Mouse (Mus musculus): Measurements from ENCODE around the gene S1pr2. TPM values are rescaled to one million over a fixed set of nuclear protein-coding genes. Genes with fewer than 3 reads are reported as not detected.
A peak's percentile ranks its signal among the peaks of the same experiment; 100 is the strongest.

Gene S1pr2
- polyA plus RNA-seq (2014; fragmentation: Nextera tagmentation; extraction: Ambion mirVana) = 58.0 and 62.3 TPM in 2 replicates

- H3K36me3 ChIP-seq (ENCODE audit: insufficient read depth) = peaks cover under 1% of the 10 kb centered on the region; the same call in 1 of the 2 replicates
- H3K27ac ChIP-seq (ENCODE audit: low read depth) = peak within 1 kb of the TSS; percentile 98
- peak within 1 kb of the TSS; percentile 88 for H3K4me2 ChIP-seq
- WGBS = under 1% methylated on average over 47 of the region's 47 CpGs
- H3K27me3 ChIP-seq (ENCODE audit: insufficient read depth, low read length) = no peaks in the 10 kb centered on the region
- no peaks in the 10 kb centered on the region for H3K9me3 ChIP-seq (ENCODE audit: low read depth, low read length)
- DNase-seq = peak; percentile 95
- H3K4me1 ChIP-seq (ENCODE audit: insufficient read depth) = peaks cover 33% of the 10 kb centered on the region
- ATAC-seq (ENCODE audit: insufficient read depth) = peak; percentile 74
- 0 out of 2 replicates have a peak, but pooled peaks have one; percentile 11 for TF ChIP-seq CTCF (IDR thresholded peaks at IDR 0.05; ENCODE audit: low read depth)
- peak within 1 kb of the TSS; percentile 91 for H3K9ac ChIP-seq
- peak within 1 kb of the TSS; percentile 95 for H3K4me3 ChIP-seq (ENCODE audit: low read depth, low read length)
Measured at GRCm38 (mm10) chr9:20976216-20976960, at the start of gene S1pr2. S1pr2 (minus strand) TSS chr9:20976781.

DNA sequence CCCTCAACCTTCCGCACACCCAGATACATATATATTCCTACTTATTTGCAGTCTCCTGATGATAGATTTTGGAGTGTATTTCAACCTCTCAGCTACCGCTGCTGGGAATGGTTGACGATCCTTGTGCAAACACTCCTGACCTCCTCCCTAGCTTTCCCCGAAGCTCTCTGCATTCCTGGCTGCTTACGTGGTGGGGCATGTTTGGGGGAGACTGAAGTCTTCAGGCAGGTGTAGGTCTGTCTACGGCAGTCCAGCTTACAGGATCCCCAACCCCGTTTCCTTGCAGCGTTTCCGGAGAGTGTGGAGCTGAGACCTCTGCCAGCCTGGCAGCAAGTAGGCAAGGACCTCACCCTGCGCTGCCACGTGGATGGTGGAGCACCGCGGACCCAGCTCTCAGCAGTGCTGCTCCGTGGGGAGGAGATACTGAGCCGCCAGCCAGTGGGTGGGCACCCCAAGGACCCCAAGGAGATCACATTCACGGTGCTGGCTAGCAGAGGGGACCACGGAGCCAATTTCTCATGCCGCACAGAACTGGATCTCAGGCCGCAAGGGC, 48.8 kb upstream of the S1pr2 start:
- H3K4me3 ChIP-seq (ENCODE audit: low read depth, low read length) = peak overlapping the region; percentile 31
- peak overlapping the region; percentile 32 for H3K9ac ChIP-seq
- H3K27me3 ChIP-seq (ENCODE audit: insufficient read depth, low read length) = peaks cover 10% of the 10 kb centered on the region; the same call in 1 of the 2 replicates
- H3K4me2 ChIP-seq = peak overlapping the region; percentile 59
- no peaks in the 10 kb centered on the region for H3K9me3 ChIP-seq (ENCODE audit: low read depth, low read length)
- 44% methylated on average over 19 of the region's 19 CpGs for WGBS
- peak; percentile 52 for ATAC-seq (ENCODE audit: insufficient read depth)
- TF ChIP-seq CTCF (IDR thresholded peaks at IDR 0.05; ENCODE audit: low read depth) = no peak
- peaks cover 11% of the 10 kb centered on the region; the same call in 1 of the 2 replicates for H3K36me3 ChIP-seq (ENCODE audit: insufficient read depth)
- H3K4me1 ChIP-seq (ENCODE audit: insufficient read depth) = peaks cover 13% of the 10 kb centered on the region; the same call in 1 of the 2 replicates
- DNase-seq = peak; percentile 68
- H3K27ac ChIP-seq (ENCODE audit: low read depth) = peak overlapping the region; percentile 96

GRCm38 (mm10) chr9:21022726-21023125, 46.1 kb upstream of the S1pr2 start:
- no peak; the same call in 1 of the 2 replicates for TF ChIP-seq CTCF (IDR thresholded peaks at IDR 0.05; ENCODE audit: low read depth)
- Histone ChIP-seq H3K27me3 (ENCODE audit: insufficient read depth, low read length) (peaks cover 6% of the 10 kb centered on the region; the same call in 1 of the 2 replicates), H3K9me3 (ENCODE audit: low read depth, low read length) (no peaks in the 10 kb centered on the region), H3K4me2 (no peak overlapping the region), H3K9ac (no peak overlapping the region), H3K36me3 (ENCODE audit: insufficient read depth) (peaks cover 7% of the 10 kb centered on the region; the same call in 1 of the 2 replicates), H3K4me3 (ENCODE audit: low read depth, low read length) (no peak overlapping the region), H3K4me1 (ENCODE audit: insufficient read depth) (0 out of 2 replicates have a peak, but pooled peaks cover 3% of the 10 kb centered on the region), H3K27ac (ENCODE audit: low read depth) (no peak overlapping the region)
- 58% methylated on average over 1 of the region's 1 CpGs for WGBS
- DNase-seq (no peak), ATAC-seq (ENCODE audit: insufficient read depth) (no peak)

DNA sequence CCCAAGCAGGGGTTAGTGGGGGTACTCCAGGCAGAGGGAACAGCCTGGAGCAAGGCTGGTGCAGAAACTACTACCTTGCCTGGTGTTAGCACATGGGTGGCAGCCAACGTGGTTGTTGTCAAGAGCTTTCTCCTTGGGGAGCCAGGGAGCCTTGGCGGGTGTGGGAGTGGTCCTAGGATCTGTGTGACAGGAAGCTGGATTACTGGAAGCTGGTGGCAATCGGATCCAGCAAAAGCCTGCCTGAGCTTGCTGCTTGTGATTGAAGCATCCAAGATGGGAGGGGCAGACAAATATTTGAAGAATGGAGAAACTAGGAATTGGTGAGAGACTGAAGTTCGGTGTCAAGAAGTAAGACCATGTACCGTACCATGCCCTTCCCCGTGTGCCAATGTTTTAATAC, 45.7 kb upstream of the S1pr2 start:
- no peaks in the 10 kb centered on the region for H3K9me3 ChIP-seq (ENCODE audit: low read depth, low read length)
- H3K4me3 ChIP-seq (ENCODE audit: low read depth, low read length) = no peak overlapping the region
- no peak for TF ChIP-seq CTCF (IDR thresholded peaks at IDR 0.05; ENCODE audit: low read depth)
- 42% methylated on average over 6 of the region's 6 CpGs for WGBS
- no peak overlapping the region for H3K4me2 ChIP-seq
- peaks cover 10% of the 10 kb centered on the region for H3K27me3 ChIP-seq (ENCODE audit: insufficient read depth, low read length)
- 0 out of 2 replicates have a peak, but pooled peaks cover 4% of the 10 kb centered on the region for H3K4me1 ChIP-seq (ENCODE audit: insufficient read depth)
- H3K27ac ChIP-seq (ENCODE audit: low read depth) = peak overlapping the region; percentile 47; the same call in 1 of the 2 replicates
- H3K9ac ChIP-seq = no peak overlapping the region
- H3K36me3 ChIP-seq (ENCODE audit: insufficient read depth) = peaks cover 4% of the 10 kb centered on the region; the same call in 1 of the 2 replicates
- DNase-seq (no peak), ATAC-seq (ENCODE audit: insufficient read depth) (peak; percentile 16; the same call in 1 of the 2 replicates)

DNA sequence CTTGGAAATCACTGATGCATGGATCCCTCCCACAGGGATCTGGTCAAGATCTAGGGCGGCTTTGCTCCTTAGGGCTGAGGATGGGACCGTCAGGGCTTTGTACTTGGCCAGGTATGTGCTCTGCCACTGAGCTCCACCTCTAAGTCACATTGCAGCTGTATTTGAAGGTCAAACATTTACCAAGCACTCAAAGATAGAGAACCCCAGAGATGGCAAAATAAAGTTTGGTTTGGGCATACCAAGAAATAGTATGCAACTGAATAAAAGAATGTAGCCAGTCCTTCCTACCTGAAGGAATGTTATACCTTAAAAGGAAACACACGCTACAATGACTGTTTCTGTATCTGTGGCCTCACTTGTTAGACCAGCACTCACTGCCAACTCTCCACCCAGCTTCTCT, 44.8 kb upstream of the S1pr2 start:
- no peak for DNase-seq
- Histone ChIP-seq H3K27ac (ENCODE audit: low read depth) (no peak overlapping the region), H3K9me3 (ENCODE audit: low read depth, low read length) (no peaks in the 10 kb centered on the region), H3K36me3 (ENCODE audit: insufficient read depth) (0 out of 2 replicates have a peak, but pooled peaks cover 4% of the 10 kb centered on the region), H3K9ac (no peak overlapping the region), H3K27me3 (ENCODE audit: insufficient read depth, low read length) (peaks cover 19% of the 10 kb centered on the region), H3K4me3 (ENCODE audit: low read depth, low read length) (no peak overlapping the region), H3K4me2 (no peak overlapping the region), H3K4me1 (ENCODE audit: insufficient read depth) (0 out of 2 replicates have a peak, but pooled peaks cover 3% of the 10 kb centered on the region)
- TF ChIP-seq CTCF (IDR thresholded peaks at IDR 0.05; ENCODE audit: low read depth) = no peak
- 49% methylated on average over 3 of the region's 3 CpGs for WGBS
- no peak for ATAC-seq (ENCODE audit: insufficient read depth)

DNA sequence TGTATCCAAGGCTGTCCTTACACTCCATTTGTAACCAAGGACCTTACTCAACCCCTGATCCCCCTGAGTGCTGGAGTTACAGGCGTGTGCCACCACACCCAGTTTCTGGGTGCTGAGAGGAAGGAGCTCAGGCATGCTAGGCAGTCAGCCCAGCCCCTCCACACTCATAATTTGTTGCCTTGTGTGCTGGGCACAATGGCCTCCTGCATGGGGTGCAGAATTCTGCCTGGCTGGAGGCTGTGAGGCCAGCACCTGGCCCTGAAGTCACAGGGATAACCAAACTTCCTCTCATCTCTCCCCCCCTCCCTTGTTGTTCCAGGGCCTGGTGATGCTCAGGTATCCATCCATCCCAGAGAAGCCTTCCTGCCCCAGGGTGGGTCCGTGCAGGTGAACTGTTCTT, 42.0 kb upstream of the S1pr2 start:
- no peak overlapping the region for H3K27ac ChIP-seq (ENCODE audit: low read depth)
- no peak overlapping the region for H3K4me3 ChIP-seq (ENCODE audit: low read depth, low read length)
- H3K9me3 ChIP-seq (ENCODE audit: low read depth, low read length) = no peaks in the 10 kb centered on the region
- DNase-seq = no peak
- no peak overlapping the region for H3K9ac ChIP-seq
- peaks cover 35% of the 10 kb centered on the region for H3K27me3 ChIP-seq (ENCODE audit: insufficient read depth, low read length)
- 0 out of 2 replicates have a peak, but pooled peaks cover 4% of the 10 kb centered on the region for H3K36me3 ChIP-seq (ENCODE audit: insufficient read depth)
- peaks cover 3% of the 10 kb centered on the region; the same call in 1 of the 2 replicates for H3K4me1 ChIP-seq (ENCODE audit: insufficient read depth)
- no peak overlapping the region for H3K4me2 ChIP-seq
- 74% methylated on average over 2 of the region's 2 CpGs for WGBS
- no peak for TF ChIP-seq CTCF (IDR thresholded peaks at IDR 0.05; ENCODE audit: low read depth)
- ATAC-seq (ENCODE audit: insufficient read depth) = no peak

- DNase-seq (no peak), ATAC-seq (ENCODE audit: insufficient read depth) (no peak)
- H3K4me3 ChIP-seq (ENCODE audit: low read depth, low read length) = peak overlapping the region; percentile 42
- TF ChIP-seq CTCF (IDR thresholded peaks at IDR 0.05; ENCODE audit: low read depth) = no peak
- H3K36me3 ChIP-seq (ENCODE audit: insufficient read depth) = 0 out of 2 replicates have a peak, but pooled peaks cover 4% of the 10 kb centered on the region
- H3K4me2 ChIP-seq = peak overlapping the region; percentile 72
- H3K27me3 ChIP-seq (ENCODE audit: insufficient read depth, low read length) = peaks cover 35% of the 10 kb centered on the region
- H3K27ac ChIP-seq (ENCODE audit: low read depth) = no peak overlapping the region
- H3K9me3 ChIP-seq (ENCODE audit: low read depth, low read length) = no peaks in the 10 kb centered on the region
- whole genome bisulfite sequencing = 27% methylated on average over 4 of the region's 4 CpGs
- peaks cover 3% of the 10 kb centered on the region; the same call in 1 of the 2 replicates for H3K4me1 ChIP-seq (ENCODE audit: insufficient read depth)
- H3K9ac ChIP-seq = no peak overlapping the region
Measured at GRCm38 (mm10) chr9:21017177-21017575, 40.6 kb upstream of the S1pr2 start.
